Mouse (Mus musculus) adrenal gland, postnatal 36 days (tissue): Measurements from ENCODE around the gene Akap6. TPM values are rescaled to one million over a fixed set of nuclear protein-coding genes. Genes with fewer than 3 reads are reported as not detected.

ENCODE experiments used
- DNase-seq, 2 experiments: peaks; one replicate each; pipeline ENCODE4 v3.0.0; 2021; ENCODE audit warnings: mixed read lengths in 1 of 2
- total RNA-seq, 2 experiments: library from RNA; stranded (reverse); gene quantifications; 2 replicates each; pipeline ENCODE4 v1.2.3; 2021

Akap6 gene
- total RNA-seq, 2 experiments from 2014 or later: 2.1 TPM

GRCm38 (mm10) chr12:52910345-52910744, 211.2 kb downstream of the Akap6 start:
- no peak for DNase-seq

GRCm38 (mm10) chr12:52910819-52911218, 211.6 kb downstream of the Akap6 start:
- DNase-seq: peak; percentile 73 to 80

- DNase-seq: peak in 1 of 2 experiments; percentile 28
These were observed 219.8 kb downstream of the Akap6 start for GRCm38 (mm10) chr12:52918939-52919338.

GRCm38 (mm10) chr12:52922510-52922909, 223.3 kb downstream of the Akap6 start:
- DNase-seq: no peak

GRCm38 (mm10) chr12:52925448-52925847, 226.3 kb downstream of the Akap6 start:
- no peak for DNase-seq

DNA sequence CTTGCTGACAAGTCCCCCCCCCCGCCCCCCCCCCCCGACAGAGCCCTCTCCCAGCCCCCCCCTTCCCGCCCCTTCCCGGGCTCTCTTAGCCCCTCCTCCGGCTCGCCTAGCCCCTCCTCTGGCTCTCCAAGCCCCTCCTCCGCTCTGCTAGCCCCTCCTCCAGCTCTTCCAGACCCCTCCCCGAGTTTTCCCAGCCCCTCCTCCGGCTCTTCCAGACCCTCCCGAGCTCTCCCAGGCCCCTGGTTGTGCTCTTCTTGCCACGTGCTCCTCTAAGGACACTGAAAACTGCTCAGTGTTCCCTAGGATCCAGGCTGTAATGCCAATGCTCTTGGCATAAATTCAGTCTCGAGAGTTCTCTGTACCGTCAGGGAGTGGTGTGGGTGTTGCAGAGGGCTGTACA, 234.6 kb downstream of the Akap6 start:
- DNase-seq: no peak

DNA sequence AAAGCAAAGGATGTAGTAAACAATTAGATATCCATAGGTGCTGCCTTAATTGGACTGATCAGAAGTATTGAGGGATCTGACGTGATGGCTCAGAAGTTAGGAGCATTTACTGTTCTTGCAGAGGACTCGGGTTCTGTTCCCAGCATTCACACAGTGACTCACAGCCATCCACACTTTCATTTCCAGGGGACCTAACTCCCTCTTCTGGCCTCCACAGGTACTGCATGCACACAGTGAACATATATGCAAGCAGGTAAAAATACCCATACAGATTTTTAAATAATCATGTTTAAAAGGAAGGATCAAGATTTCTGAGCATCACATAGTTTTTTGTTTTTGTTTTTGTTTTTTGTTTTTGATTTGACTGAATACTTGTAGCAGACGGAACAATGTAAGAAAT, 235.8 kb downstream of the Akap6 start:
- no peak for DNase-seq

GRCm38 (mm10) chr12:52938786-52939185, 239.6 kb downstream of the Akap6 start:
- DNase-seq: no peak

DNA sequence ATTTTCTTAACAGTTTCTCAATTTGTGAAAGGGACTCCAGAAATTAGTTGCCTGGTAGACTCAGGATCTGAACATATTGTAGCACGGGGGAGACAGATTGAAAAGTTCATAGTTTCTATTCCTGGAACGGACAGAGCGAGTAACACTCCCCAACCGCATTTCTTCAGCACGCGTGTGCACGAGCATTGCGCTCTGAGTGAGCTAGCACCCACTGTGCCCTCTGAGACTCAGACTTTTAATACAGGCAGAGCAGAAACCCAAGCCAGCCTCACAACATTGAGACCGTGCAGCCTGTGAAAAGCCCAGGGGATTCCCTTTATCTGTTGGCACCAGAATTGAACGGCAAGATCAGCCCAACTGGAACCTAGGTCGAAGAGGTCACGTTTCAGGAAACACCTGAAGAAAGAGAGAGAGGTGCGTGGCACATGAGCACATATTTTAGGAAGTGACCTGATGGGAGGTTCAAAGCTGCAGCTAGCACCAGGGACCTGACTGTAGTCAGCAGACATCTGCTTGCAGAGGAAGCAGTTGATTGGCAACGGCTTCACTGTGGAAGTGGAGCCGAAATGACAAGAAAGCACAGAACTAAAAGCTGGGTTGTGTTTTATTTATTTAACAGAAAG, 240.3 kb downstream of the Akap6 start:
- no peak for DNase-seq

DNA sequence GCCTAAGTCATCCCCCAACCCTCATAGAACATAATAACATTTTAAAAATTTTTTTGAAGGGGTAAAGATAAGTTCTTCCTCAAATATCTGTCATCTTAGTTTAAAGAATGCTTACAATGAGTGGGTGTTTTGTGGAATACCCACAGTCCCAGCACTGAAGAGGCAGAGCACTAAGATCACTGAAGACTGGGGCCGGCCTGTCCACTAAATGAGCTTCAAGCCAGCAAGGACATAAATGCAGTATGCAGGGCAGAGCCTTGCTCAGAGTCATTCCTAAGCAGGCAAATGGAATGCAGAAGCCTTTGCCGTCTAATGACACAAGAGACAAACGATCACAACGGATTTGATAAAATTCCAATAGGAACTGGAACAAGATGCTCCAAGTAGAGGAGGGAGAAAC, 242.8 kb downstream of the Akap6 start:
- no peak for DNase-seq

GRCm38 (mm10) chr12:52944274-52944673, 245.1 kb downstream of the Akap6 start:
- DNase-seq: no peak

- DNase-seq: no peak
These were observed 245.8 kb downstream of the Akap6 start for GRCm38 (mm10) chr12:52944949-52945348.

DNA sequence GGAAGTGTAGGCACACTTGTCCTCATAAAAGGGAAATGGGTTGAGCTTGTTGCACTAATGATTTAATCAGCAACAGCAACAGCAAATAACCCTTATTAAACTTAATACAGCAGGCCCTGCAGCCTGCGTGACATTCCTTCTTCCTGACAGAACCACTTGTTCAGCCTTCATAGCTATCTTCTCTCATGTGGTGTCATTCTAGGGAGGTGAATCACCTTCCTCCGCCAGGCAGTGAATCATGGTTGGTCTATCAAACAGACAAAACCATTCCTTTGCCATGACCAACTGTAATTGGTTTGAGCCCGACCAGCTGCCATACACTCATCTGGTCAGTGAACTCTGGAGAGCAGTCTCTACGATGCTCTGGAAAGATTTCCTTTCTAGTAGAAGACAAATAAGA, 251.5 kb downstream of the Akap6 start:
- peak; percentile 15 to 39 for DNase-seq

DNA sequence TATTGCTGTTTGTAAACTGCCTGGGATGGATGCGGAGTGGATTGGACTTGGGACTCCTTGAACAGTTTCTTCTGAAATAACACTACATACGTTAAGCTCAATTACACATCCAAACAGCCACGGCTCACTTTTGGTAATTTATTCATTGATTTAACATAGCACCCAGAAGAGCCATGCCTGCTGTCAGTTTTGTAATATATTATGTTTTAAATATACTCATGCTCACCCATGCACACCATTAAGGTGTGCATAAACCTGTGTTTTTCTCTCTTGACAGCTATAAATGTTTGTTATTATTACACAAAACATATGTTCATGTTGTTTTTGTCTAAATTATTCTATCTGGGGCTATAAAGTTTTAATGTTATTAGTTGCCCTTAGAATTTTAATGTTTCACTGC, 258.4 kb downstream of the Akap6 start:
- no peak for DNase-seq

- no peak for DNase-seq
These were observed 258.8 kb downstream of the Akap6 start for GRCm38 (mm10) chr12:52957994-52958393.

DNA sequence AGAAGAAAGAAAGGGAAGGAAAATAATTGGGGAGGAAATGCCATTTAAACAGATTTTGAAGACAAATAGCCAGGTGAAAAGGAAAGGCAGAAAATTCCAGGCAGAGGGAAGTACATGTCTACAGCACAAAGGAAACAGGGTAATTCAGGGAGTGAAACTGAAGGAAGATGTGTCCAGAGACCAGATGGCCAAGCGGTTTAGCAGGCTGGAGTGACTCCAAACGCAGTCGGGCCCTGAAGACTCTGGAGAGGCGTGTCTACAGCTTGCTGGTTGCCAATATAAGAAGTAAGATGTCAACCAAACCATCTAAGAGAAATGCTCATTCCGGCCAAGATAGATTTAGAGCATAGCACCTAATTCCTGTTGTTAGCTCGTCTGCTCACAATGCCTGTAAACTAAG, 292.6 kb downstream of the Akap6 start:
- DNase-seq: no peak

GRCm38 (mm10) chr12:53012336-53012735, 313.2 kb downstream of the Akap6 start:
- DNase-seq: no peak

GRCm38 (mm10) chr12:53014539-53014938, 315.4 kb downstream of the Akap6 start:
- no peak for DNase-seq

DNA sequence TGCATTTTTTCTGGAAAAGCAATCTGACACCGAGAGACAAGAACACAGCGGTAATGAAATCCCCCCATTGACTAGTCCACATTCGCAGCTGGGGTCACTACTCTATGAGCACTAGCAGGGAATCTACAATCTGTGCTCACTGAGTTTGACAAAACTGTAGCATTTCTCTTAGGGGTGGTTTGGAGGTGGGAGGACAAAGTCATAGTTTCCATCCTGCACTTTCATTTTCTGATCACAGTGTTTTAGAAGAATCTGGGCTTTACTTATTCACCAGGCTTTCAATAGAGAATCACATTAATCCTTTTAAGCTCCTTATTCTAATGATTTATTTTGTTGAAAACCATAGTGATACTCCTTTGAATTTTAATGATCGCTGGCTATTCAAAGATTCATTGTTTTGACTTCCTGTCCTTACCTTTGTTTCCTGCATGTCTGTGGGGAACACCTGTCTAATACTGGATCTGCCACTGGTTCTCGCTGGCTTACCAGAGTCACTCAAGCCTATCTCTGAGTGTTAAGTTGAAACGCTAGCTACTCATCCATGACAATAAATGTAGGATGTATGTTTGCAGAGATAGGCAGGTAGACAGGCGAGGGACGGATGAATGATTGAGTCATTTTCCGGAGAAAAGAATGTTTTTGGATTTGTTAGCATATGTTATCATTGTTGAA, 325.5 kb downstream of the Akap6 start:
- no peak for DNase-seq

DNA sequence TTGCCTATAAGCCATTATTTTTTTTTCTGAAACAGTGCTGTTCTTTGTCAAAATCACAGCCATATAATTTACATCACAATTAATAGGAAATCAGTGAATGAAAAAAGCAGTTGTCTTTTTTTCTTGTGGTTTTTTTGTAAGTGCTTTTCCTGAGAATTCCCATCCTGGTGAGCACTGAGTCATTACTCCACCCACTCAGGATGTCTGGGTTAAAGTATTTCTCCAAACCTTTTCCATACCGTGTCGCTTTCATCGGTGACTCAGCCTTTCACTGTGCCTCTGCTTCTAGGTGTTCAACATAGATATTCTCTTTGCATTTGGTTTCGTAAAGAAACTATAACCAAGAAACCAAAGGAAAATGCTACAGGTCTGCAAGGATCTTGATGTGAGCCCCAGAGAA, 328.1 kb downstream of the Akap6 start:
- DNase-seq: no peak

- no peak for DNase-seq
These were observed 329.7 kb downstream of the Akap6 start for GRCm38 (mm10) chr12:53028926-53029325.

DNA sequence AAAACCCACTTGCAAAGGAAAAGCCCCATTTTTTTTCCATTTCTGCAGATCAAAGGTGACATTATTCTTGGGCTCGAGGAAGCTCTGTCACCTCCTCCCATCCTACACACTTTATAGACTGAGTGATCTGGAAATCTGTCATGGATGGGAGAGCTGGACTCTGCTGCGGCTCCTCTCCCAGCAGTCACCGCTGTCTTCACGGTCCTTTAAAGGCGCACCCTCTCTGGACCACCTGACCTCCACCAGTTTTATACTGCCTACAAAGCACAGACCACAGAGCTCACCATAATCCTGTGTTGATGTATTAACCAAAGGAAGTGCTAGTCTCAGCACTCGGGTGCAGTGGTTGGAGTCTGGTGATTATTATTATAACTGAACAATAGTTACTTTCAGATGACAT, 330.7 kb downstream of the Akap6 start:
- no peak for DNase-seq

DNA sequence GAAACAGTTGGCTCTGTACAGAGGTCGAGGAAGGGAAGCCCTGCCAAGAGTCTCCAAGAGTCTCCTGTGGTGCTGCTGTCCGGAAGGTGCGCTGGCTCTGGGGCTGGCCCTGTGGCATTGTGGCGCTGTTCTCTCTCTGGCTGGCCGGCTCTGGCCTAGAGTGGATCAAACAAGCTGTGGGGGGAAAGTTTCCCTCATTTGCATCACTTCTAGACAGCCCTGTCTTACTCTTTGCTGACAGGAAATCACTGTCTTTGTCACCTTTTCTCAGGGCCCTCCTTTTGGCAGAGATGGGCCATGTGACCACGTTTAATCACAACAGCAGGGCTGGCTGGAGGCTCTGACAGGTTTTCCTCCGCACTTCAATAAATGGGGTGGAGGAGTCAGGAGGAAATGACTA, 333.6 kb downstream of the Akap6 start:
- DNase-seq: peak; percentile 32

DNA sequence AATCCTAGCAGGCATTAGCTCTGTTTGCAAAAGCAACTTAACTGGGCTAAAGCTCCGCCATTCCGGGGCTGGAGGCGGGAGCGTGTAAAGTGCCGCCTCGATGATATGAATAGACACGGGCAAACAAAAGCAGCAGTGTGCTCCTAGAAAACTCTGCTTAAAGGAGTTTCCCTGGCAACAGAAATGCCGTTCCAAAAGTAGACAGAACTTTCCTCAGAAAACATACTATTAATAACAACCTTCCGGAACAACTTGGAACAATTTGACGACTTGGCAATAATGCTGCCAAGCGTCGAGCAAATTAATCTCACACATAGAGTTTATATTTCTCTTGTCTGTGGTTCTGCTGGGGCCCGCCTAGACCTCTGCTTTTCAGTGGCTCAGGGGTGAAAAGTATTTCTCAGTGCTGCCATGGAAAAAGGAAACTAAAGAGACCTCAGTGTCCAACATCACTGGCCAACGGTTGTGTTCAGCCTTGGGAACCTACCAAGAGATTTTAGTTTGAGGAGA, 334.3 kb downstream of the Akap6 start:
- DNase-seq: peak; percentile 33 to 35
